Mouse (Mus musculus): ENCODE data around the gene Dtx2. TPM values are rescaled to one million over a fixed set of nuclear protein-coding genes. Genes with fewer than 3 reads are reported as not detected.

Gene Dtx2
- total and polyA plus RNA-seq, 3 experiments = 11.9 to 17.2 TPM; not detected in 1

GRCm38 (mm10) chr5:135950710-135951412 is 43.7 kb upstream of the Dtx2 start:
- peak; percentile 72 for DNase-seq (ENCODE audit: low read depth, low spot score)
- Histone ChIP-seq H3K4me3 (ENCODE audit: control insufficient read depth in 1 of 2, insufficient read depth in 1 of 2, low read depth in 2 of 2, low read length in 2 of 2) (no peak overlapping the region), H3K9ac (ENCODE audit: control insufficient read depth, low read depth, low read length, poor library complexity, severe bottlenecking) (peak overlapping the region; percentile 4), H3K27me3 (ENCODE audit: control insufficient read depth in 1 of 2, insufficient read depth in 2 of 2, low read length in 2 of 2) (no peaks in the 10 kb centered on the region), H3K79me2 (ENCODE audit: control insufficient read depth, insufficient read depth, low read length, poor library complexity) (no peaks in the 10 kb centered on the region), H3K27ac (ENCODE audit: control insufficient read depth, low read depth, low read length) (peak overlapping the region; percentile 60), H3K36me3 (ENCODE audit: control insufficient read depth in 1 of 2, insufficient read depth in 2 of 2, low read length in 2 of 2) (peaks cover 0 to 10% of the 10 kb centered on the region in 2 experiments; a peak in 2 of 4 replicates), H3K9me3 (replicated peaks; ENCODE audit: insufficient read depth, low read length) (no peaks in the 10 kb centered on the region), H3K4me1 (ENCODE audit: control insufficient read depth in 1 of 2, insufficient read depth in 2 of 2, low read length in 2 of 2) (peaks cover 5 to 14% of the 10 kb centered on the region in 2 experiments)
- TF ChIP-seq GABPA (IDR thresholded peaks at IDR 0.05; ENCODE audit: low read depth, low read length) (peak; percentile 64; the same call in 1 of the 2 replicates), CTCF (IDR thresholded peaks at IDR 0.05 in 2 of 3, conservative IDR thresholded peaks at IDR 0.05 in 1 of 3; ENCODE audit: control insufficient read depth in 1 of 3, insufficient read depth in 1 of 3, low read depth in 2 of 3, low read length in 3 of 3, poor library complexity in 1 of 3, severe bottlenecking in 1 of 3) (no peak), EP300 (IDR thresholded peaks at IDR 0.05; ENCODE audit: low read depth in 1 of 2, low read length in 2 of 2) (0 out of 4 replicates have a peak, but pooled peaks of 1 of the 2 experiments have one; percentile 25), ZMIZ1 (IDR thresholded peaks at IDR 0.05; ENCODE audit: low read depth, low read length) (no peak), HCFC1 (IDR thresholded peaks at IDR 0.05; ENCODE audit: low read depth, low read length) (no peak), ZNF384 (IDR thresholded peaks at IDR 0.05; ENCODE audit: low read depth, low read length) (0 out of 2 replicates have a peak, but pooled peaks have one; percentile 21)

- peak overlapping the region; percentile 4; the same call in 1 of the 2 replicates for H3K9ac ChIP-seq (ENCODE audit: control insufficient read depth, low read depth, low read length, poor library complexity, severe bottlenecking)
- peak overlapping the region; percentile 60 for H3K27ac ChIP-seq (ENCODE audit: control insufficient read depth, low read depth, low read length)
- peaks cover 0 to 16% of the 10 kb centered on the region in 2 experiments; a peak in 2 of 4 replicates for H3K36me3 ChIP-seq (ENCODE audit: control insufficient read depth in 1 of 2, insufficient read depth in 2 of 2, low read length in 2 of 2)
- DNase-seq (ENCODE audit: low read depth, low spot score) = peak; percentile 59
- H3K79me2 ChIP-seq (ENCODE audit: control insufficient read depth, insufficient read depth, low read length, poor library complexity) = no peaks in the 10 kb centered on the region
- no peaks in the 10 kb centered on the region for H3K9me3 ChIP-seq (replicated peaks; ENCODE audit: insufficient read depth, low read length)
- H3K4me1 ChIP-seq (ENCODE audit: control insufficient read depth in 1 of 2, insufficient read depth in 2 of 2, low read length in 2 of 2) = peaks cover 7 to 21% of the 10 kb centered on the region in 2 experiments
- H3K27me3 ChIP-seq (ENCODE audit: control insufficient read depth in 1 of 2, insufficient read depth in 2 of 2, low read length in 2 of 2) = no peaks in the 10 kb centered on the region
- no peak overlapping the region for H3K4me3 ChIP-seq (ENCODE audit: control insufficient read depth in 1 of 2, insufficient read depth in 1 of 2, low read depth in 2 of 2, low read length in 2 of 2)
- TF ChIP-seq SIN3A (IDR thresholded peaks at IDR 0.05; ENCODE audit: low read length) = no peak
- no peak for TF ChIP-seq MAFK (IDR thresholded peaks at IDR 0.05; ENCODE audit: borderline replicate concordance, low read depth, low read length)
- no peak for TF ChIP-seq TCF12 (IDR thresholded peaks at IDR 0.05; ENCODE audit: low read depth, low read length)
- no peak for TF ChIP-seq JUND (IDR thresholded peaks at IDR 0.05; ENCODE audit: low read depth, low read length)
- no peak for TF ChIP-seq POLR2AphosphoS2 (IDR thresholded peaks at IDR 0.05; ENCODE audit: low read length)
- no peak for TF ChIP-seq ZKSCAN1 (IDR thresholded peaks at IDR 0.05; ENCODE audit: low read depth, low read length)
- TF ChIP-seq USF2 (IDR thresholded peaks at IDR 0.05; ENCODE audit: borderline replicate concordance in 1 of 2, insufficient read depth in 1 of 2, low read depth in 1 of 2, low read length in 2 of 2) = no peak
- TF ChIP-seq CHD2 (IDR thresholded peaks at IDR 0.05; ENCODE audit: low read length) = no peak
- no peak for TF ChIP-seq TBP (IDR thresholded peaks at IDR 0.05; ENCODE audit: low read depth, low read length)
- peak; percentile 78 for TF ChIP-seq MAX (IDR thresholded peaks at IDR 0.05; ENCODE audit: low read length)
- TF ChIP-seq GABPA (IDR thresholded peaks at IDR 0.05; ENCODE audit: low read depth, low read length) = no peak
- TF ChIP-seq USF1 (IDR thresholded peaks at IDR 0.05; ENCODE audit: low read depth, low read length) = no peak
- TF ChIP-seq ZNF384 (IDR thresholded peaks at IDR 0.05; ENCODE audit: low read depth, low read length) = peak; percentile 84
- TF ChIP-seq TAL1 (IDR thresholded peaks at IDR 0.05; ENCODE audit: low read length) = no peak
- no peak for TF ChIP-seq E2F4 (IDR thresholded peaks at IDR 0.05; ENCODE audit: borderline replicate concordance, low read depth, low read length)
- no peak for TF ChIP-seq HCFC1 (IDR thresholded peaks at IDR 0.05; ENCODE audit: low read depth, low read length)
- no peak for TF ChIP-seq SMC3 (IDR thresholded peaks at IDR 0.05; ENCODE audit: low read depth, low read length)
- no peak for TF ChIP-seq NRF1 (IDR thresholded peaks at IDR 0.05; ENCODE audit: insufficient read depth, low read depth, low read length, poor library complexity, severe bottlenecking)
- 0 out of 2 replicates have a peak, but pooled peaks have one; percentile 18 for TF ChIP-seq ELF1 (IDR thresholded peaks at IDR 0.05; ENCODE audit: low read depth, low read length)
- TF ChIP-seq KAT2A (conservative IDR thresholded peaks at IDR 0.05; ENCODE audit: low read depth, low read length) = no peak
- no peak for TF ChIP-seq UBTF (IDR thresholded peaks at IDR 0.05; ENCODE audit: borderline replicate concordance, insufficient read depth, low read depth, low read length)
- TF ChIP-seq BHLHE40 (IDR thresholded peaks at IDR 0.05; ENCODE audit: borderline replicate concordance, low read depth, low read length) = no peak
- TF ChIP-seq MEF2A (IDR thresholded peaks at IDR 0.05; ENCODE audit: extremely low read depth, insufficient replicate concordance, low read depth, low read length, poor library complexity, severe bottlenecking) = no peak
- peak; percentile 26; the same call in 1 of the 2 replicates for TF ChIP-seq MXI1 (IDR thresholded peaks at IDR 0.05; ENCODE audit: low read depth, low read length)
- no peak for TF ChIP-seq RCOR1 (IDR thresholded peaks at IDR 0.05; ENCODE audit: low read depth, low read length)
- no peak for TF ChIP-seq CTCF (IDR thresholded peaks at IDR 0.05 in 2 of 3, conservative IDR thresholded peaks at IDR 0.05 in 1 of 3; ENCODE audit: control insufficient read depth in 1 of 3, insufficient read depth in 1 of 3, low read depth in 2 of 3, low read length in 3 of 3, poor library complexity in 1 of 3, severe bottlenecking in 1 of 3)
These were observed 42.9 kb upstream of the Dtx2 start for GRCm38 (mm10) chr5:135951660-135952059.

Measured in MEL (cell line).